Mouse (Mus musculus): ENCODE measurements around the gene Tenm1. TPM values are rescaled to one million over a fixed set of nuclear protein-coding genes. Genes with fewer than 3 reads are reported as not detected.

Gene Tenm1
- total and polyA plus RNA-seq, 3 experiments = not detected

DNA sequence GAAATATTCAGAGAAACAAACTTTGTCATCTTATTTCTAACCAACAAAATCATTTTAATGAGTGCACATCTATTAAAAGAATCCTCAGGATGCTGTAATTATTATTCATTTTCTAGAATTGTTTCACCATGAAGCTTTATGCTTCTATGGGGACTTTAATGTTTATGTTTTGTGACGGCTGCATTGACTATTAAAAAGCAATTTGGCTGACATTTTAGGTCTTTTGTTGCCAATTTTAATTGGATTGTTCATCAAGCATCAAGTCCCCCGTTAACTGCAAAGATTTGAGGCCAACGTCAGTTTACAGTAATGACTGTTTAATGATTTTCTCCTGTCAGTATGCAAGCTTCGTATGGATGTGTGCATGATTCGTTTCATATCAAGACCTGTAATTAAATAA lies 461.3 kb downstream of the Tenm1 start:
- no peaks in the 10 kb centered on the region for H3K27me3 ChIP-seq (ENCODE audit: control insufficient read depth in 1 of 2, insufficient read depth in 2 of 2, low read length in 2 of 2)
- no peaks in the 10 kb centered on the region for H3K4me1 ChIP-seq (ENCODE audit: control insufficient read depth in 1 of 2, insufficient read depth in 2 of 2, low read length in 2 of 2)
- DNase-seq (ENCODE audit: low read depth, low spot score) = no peak
- no peaks in the 10 kb centered on the region for H3K36me3 ChIP-seq (ENCODE audit: control insufficient read depth in 1 of 2, insufficient read depth in 2 of 2, low read length in 2 of 2)
- H3K27ac ChIP-seq (ENCODE audit: control insufficient read depth, low read depth, low read length) = no peak overlapping the region
- H3K79me2 ChIP-seq (ENCODE audit: control insufficient read depth, insufficient read depth, low read length, poor library complexity) = no peaks in the 10 kb centered on the region
- TF ChIP-seq HCFC1 (IDR thresholded peaks at IDR 0.05; ENCODE audit: low read depth, low read length) = no peak
- no peak for TF ChIP-seq SMC3 (IDR thresholded peaks at IDR 0.05; ENCODE audit: low read depth, low read length)
- TF ChIP-seq ZC3H11A (IDR thresholded peaks at IDR 0.05; ENCODE audit: low read depth, low read length) = no peak
- TF ChIP-seq MYC (IDR thresholded peaks at IDR 0.05; ENCODE audit: low read depth, low read length) = no peak
- no peak for TF ChIP-seq MAX (IDR thresholded peaks at IDR 0.05; ENCODE audit: low read length)
- TF ChIP-seq JUND (IDR thresholded peaks at IDR 0.05; ENCODE audit: low read depth, low read length) = no peak
- H3K4me3 ChIP-seq (ENCODE audit: control insufficient read depth in 1 of 2, insufficient read depth in 1 of 2, low read depth in 2 of 2, low read length in 2 of 2) = no peak overlapping the region
- H3K9me3 ChIP-seq (replicated peaks; ENCODE audit: insufficient read depth, low read length) = no peaks in the 10 kb centered on the region
- no peak overlapping the region for H3K9ac ChIP-seq (ENCODE audit: control insufficient read depth, low read depth, low read length, poor library complexity, severe bottlenecking)

DNA sequence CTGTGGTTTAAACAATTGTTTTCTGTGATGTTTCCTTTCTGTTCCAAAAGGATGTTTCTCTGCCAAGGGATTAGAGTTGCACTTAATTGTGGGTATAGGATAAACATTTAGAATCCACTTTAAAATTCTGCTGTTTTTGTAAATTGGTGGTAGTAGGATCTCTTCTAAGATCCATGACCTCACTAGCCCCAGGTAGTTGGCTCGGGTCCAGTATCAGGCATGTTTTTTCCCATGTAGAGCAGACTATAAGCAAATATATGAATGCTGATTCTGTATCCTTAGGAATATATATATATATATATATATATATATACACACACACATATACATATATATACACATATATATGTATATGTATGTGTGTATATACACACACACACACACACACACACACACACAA lies 567.2 kb downstream of the Tenm1 start:
- no peak overlapping the region for H3K27ac ChIP-seq (ENCODE audit: control insufficient read depth, low read depth, low read length)
- H3K36me3 ChIP-seq (ENCODE audit: control insufficient read depth in 1 of 2, insufficient read depth in 2 of 2, low read length in 2 of 2) = no peaks in the 10 kb centered on the region
- no peaks in the 10 kb centered on the region for H3K4me1 ChIP-seq (ENCODE audit: control insufficient read depth in 1 of 2, insufficient read depth in 2 of 2, low read length in 2 of 2)
- H3K4me3 ChIP-seq (ENCODE audit: control insufficient read depth in 1 of 2, insufficient read depth in 1 of 2, low read depth in 2 of 2, low read length in 2 of 2) = no peak overlapping the region
- no peak for DNase-seq (ENCODE audit: low read depth, low spot score)
- H3K9ac ChIP-seq (ENCODE audit: control insufficient read depth, low read depth, low read length, poor library complexity, severe bottlenecking) = no peak overlapping the region
- TF ChIP-seq USF2 (IDR thresholded peaks at IDR 0.05; ENCODE audit: borderline replicate concordance in 1 of 2, insufficient read depth in 1 of 2, low read depth in 1 of 2, low read length in 2 of 2) (no peak), ZNF384 (IDR thresholded peaks at IDR 0.05; ENCODE audit: low read depth, low read length) (no peak), GATA1 (IDR thresholded peaks at IDR 0.05; ENCODE audit: low read depth, low read length) (no peak), RAD21 (IDR thresholded peaks at IDR 0.05; ENCODE audit: low read depth, low read length) (no peak), TBP (IDR thresholded peaks at IDR 0.05; ENCODE audit: low read depth, low read length) (no peak), E2F4 (IDR thresholded peaks at IDR 0.05; ENCODE audit: borderline replicate concordance, low read depth, low read length) (no peak), BHLHE40 (IDR thresholded peaks at IDR 0.05; ENCODE audit: borderline replicate concordance, low read depth, low read length) (no peak), POLR2AphosphoS5 (IDR thresholded peaks at IDR 0.05; ENCODE audit: borderline replicate concordance, low read depth, low read length) (no peak), MAFK (IDR thresholded peaks at IDR 0.05; ENCODE audit: borderline replicate concordance, low read depth, low read length) (no peak), NRF1 (IDR thresholded peaks at IDR 0.05; ENCODE audit: insufficient read depth, low read depth, low read length, poor library complexity, severe bottlenecking) (no peak)
- H3K79me2 ChIP-seq (ENCODE audit: control insufficient read depth, insufficient read depth, low read length, poor library complexity) = no peaks in the 10 kb centered on the region
- no peaks in the 10 kb centered on the region for H3K9me3 ChIP-seq (replicated peaks; ENCODE audit: insufficient read depth, low read length)
- H3K27me3 ChIP-seq (ENCODE audit: control insufficient read depth in 1 of 2, insufficient read depth in 2 of 2, low read length in 2 of 2) = no peaks in the 10 kb centered on the region
